Mouse (Mus musculus) ES-E14 (cell line): ENCODE measurements around the gene Kank1.

ENCODE experiments used
- CHD2 ChIP-seq: IDR thresholded peaks from 2 replicates; pipeline ENCODE4 v1.6.1; 2014; ENCODE audit warnings: mild to moderate bottlenecking, low read depth, low read length, inconsistent platforms
- HCFC1 ChIP-seq: IDR thresholded peaks from 2 replicates; pipeline ENCODE4 v1.6.1; 2012; ENCODE audit warnings: low read length, inconsistent platforms, borderline replicate concordance; ENCODE audit not compliant: insufficient read depth
- ZC3H11A ChIP-seq: IDR thresholded peaks from 2 replicates; pipeline ENCODE4 v1.6.1; 2012; ENCODE audit warnings: low read depth, mild to moderate bottlenecking, inconsistent platforms, low read length, borderline replicate concordance
- ZNF384 ChIP-seq: IDR thresholded peaks from 2 replicates; pipeline ENCODE4 v1.6.1; 2012; ENCODE audit warnings: low read depth, low read length, inconsistent platforms

GRCm38 (mm10) chr19:25411353-25411752, 174.6 kb downstream of the Kank1 start:
- TF ChIP-seq HCFC1, result no peak
- no peak for TF ChIP-seq CHD2
- no peak for TF ChIP-seq ZC3H11A
- no peak for TF ChIP-seq ZNF384
